Mouse (Mus musculus) embryonic fibroblast, embryonic 13.5 days (primary cell): ENCODE results near the gene Cep295nl. TPM values are rescaled to one million over a fixed set of nuclear protein-coding genes. Genes with fewer than 3 reads are reported as not detected.
A peak's percentile ranks its signal among the peaks of the same experiment; 100 is the strongest.
"Not testable (repeated sequence)": the region's sequence is repeated elsewhere in the genome, so short reads cannot be mapped to it uniquely, and the experiment has no call there.

Experiments
- H3K27ac ChIP-seq: 2 replicates; pipeline ENCODE4 v1.5.1; 2012; ENCODE audit warnings: low read length, control low read depth, inconsistent platforms; ENCODE audit not compliant: insufficient read depth
- H3K4me1 ChIP-seq: 2 replicates; pipeline ENCODE4 v1.6.1; 2011; ENCODE audit warnings: low read length; ENCODE audit not compliant: control insufficient read depth, insufficient read depth
- H3K4me3 ChIP-seq: 2 replicates; pipeline ENCODE4 v1.5.1; 2011; ENCODE audit warnings: mild to moderate bottlenecking, control low read depth, low read length; ENCODE audit not compliant: insufficient read depth
- CTCF ChIP-seq: IDR thresholded peaks from 2 replicates; pipeline ENCODE4 v1.5.1; 2011; ENCODE audit warnings: mild to moderate bottlenecking, control low read depth, low read length, moderate library complexity, borderline replicate concordance; ENCODE audit not compliant: insufficient read depth
- POLR2A ChIP-seq: IDR thresholded peaks from 2 replicates; pipeline ENCODE4 v1.6.1; 2011; ENCODE audit warnings: low read depth, mild to moderate bottlenecking, control low read depth, low read length, moderate library complexity
- polyA plus RNA-seq: library from polyadenylated mRNA; stranded (reverse); fragments of >200 nt; gene quantifications from 2 replicates; pipeline ENCODE4 v1.2.4, GENCODE M21; 2011; ENCODE audit warnings: low read depth; ENCODE audit not compliant: missing spikeins, insufficient read length

Gene Cep295nl
- 5.2 and 6.1 TPM in 2 replicates for polyA plus RNA-seq

- H3K27ac ChIP-seq: no peak within 1 kb of the TSS
- H3K4me3 ChIP-seq: no peak within 1 kb of the TSS
- TF ChIP-seq POLR2A (no peak), CTCF (no peak)
- peaks cover 40% of the 10 kb centered on the region for H3K4me1 ChIP-seq
Observed at GRCm38 (mm10) chr11:118342400-118342981, at the start of gene Cep295nl. Gene Cep295nl, minus strand, starts transcription at chr11:118342500.

GRCm38 (mm10) chr11:118387816-118388215 lies 45.5 kb upstream of the Cep295nl start:
- H3K4me1 ChIP-seq, H3K4me3 ChIP-seq, H3K27ac ChIP-seq: not testable (repeated sequence)

GRCm38 (mm10) chr11:118379251-118380009 lies 37.1 kb upstream of the Cep295nl start:
- H3K4me3 ChIP-seq: no peak overlapping the region
- 0 out of 2 replicates have a peak, but pooled peaks cover 3% of the 10 kb centered on the region for H3K4me1 ChIP-seq
- TF ChIP-seq CTCF (peak; percentile 84), POLR2A (no peak)
- peak overlapping the region; percentile 14; the same call in 1 of the 2 replicates for H3K27ac ChIP-seq

- TF ChIP-seq POLR2A (no peak), CTCF (no peak)
- H3K27ac ChIP-seq: no peak overlapping the region
- H3K4me3 ChIP-seq: no peak overlapping the region
- H3K4me1 ChIP-seq: 0 out of 2 replicates have a peak, but pooled peaks cover 3% of the 10 kb centered on the region
Observed at GRCm38 (mm10) chr11:118378656-118379055, 36.4 kb upstream of the Cep295nl start.

GRCm38 (mm10) chr11:118376323-118376722 lies 34.0 kb upstream of the Cep295nl start:
- H3K4me3 ChIP-seq, H3K4me1 ChIP-seq, H3K27ac ChIP-seq: not testable (repeated sequence)

GRCm38 (mm10) chr11:118375881-118376280 lies 33.6 kb upstream of the Cep295nl start:
- Histone ChIP-seq H3K4me3 (no peak overlapping the region), H3K4me1 (peaks cover 7% of the 10 kb centered on the region; the same call in 1 of the 2 replicates), H3K27ac (no peak overlapping the region)
- TF ChIP-seq POLR2A (no peak), CTCF (no peak)

- no peak overlapping the region for H3K27ac ChIP-seq
- TF ChIP-seq POLR2A: no peak
- TF ChIP-seq CTCF: no peak
- H3K4me1 ChIP-seq: peaks cover 7% of the 10 kb centered on the region; the same call in 1 of the 2 replicates
- H3K4me3 ChIP-seq: no peak overlapping the region
Observed at GRCm38 (mm10) chr11:118375461-118375860, 33.2 kb upstream of the Cep295nl start.

GRCm38 (mm10) chr11:118375006-118375405 lies 32.7 kb upstream of the Cep295nl start:
- no peak overlapping the region for H3K4me3 ChIP-seq
- no peak overlapping the region for H3K27ac ChIP-seq
- TF ChIP-seq POLR2A: no peak
- TF ChIP-seq CTCF: no peak
- H3K4me1 ChIP-seq: peaks cover 7% of the 10 kb centered on the region; the same call in 1 of the 2 replicates

GRCm38 (mm10) chr11:118374506-118374905 lies 32.2 kb upstream of the Cep295nl start:
- H3K27ac ChIP-seq: no peak overlapping the region
- TF ChIP-seq POLR2A: no peak
- no peak for TF ChIP-seq CTCF
- peaks cover 7% of the 10 kb centered on the region; the same call in 1 of the 2 replicates for H3K4me1 ChIP-seq
- H3K4me3 ChIP-seq: no peak overlapping the region

GRCm38 (mm10) chr11:118372641-118373040 lies 30.3 kb upstream of the Cep295nl start:
- TF ChIP-seq POLR2A: no peak
- TF ChIP-seq CTCF: no peak
- no peak overlapping the region for H3K27ac ChIP-seq
- no peak overlapping the region for H3K4me3 ChIP-seq
- H3K4me1 ChIP-seq: peaks cover 5% of the 10 kb centered on the region; the same call in 1 of the 2 replicates

GRCm38 (mm10) chr11:118371876-118372275 lies 29.6 kb upstream of the Cep295nl start:
- TF ChIP-seq POLR2A: no peak
- TF ChIP-seq CTCF: no peak
- Histone ChIP-seq H3K27ac (no peak overlapping the region), H3K4me3 (no peak overlapping the region), H3K4me1 (peaks cover 6% of the 10 kb centered on the region; the same call in 1 of the 2 replicates)
